Comparison of ENCODE assay signal across 22 mouse cellular contexts in genomic region chr6:101948950-101949349, GRCm38 (mm10).
DNase-seq lines count a peak whose midpoint lies in the region; ATAC-seq lines count a peak whose summit lies in the region.
"Had no signal": no experiment of that assay in that cellular context is flagged by ENCODE, and none has a peak within 500 bp of the region (broad histone marks: within the 10 kb centered on the region; RNA-seq: fewer than 3 reads in every experiment).

No protein-coding gene starts in this region.

- H3K27ac ChIP-seq in midbrain, embryonic 11.5 days (ENCODE audit: low read depth, low read length), result no peak overlapping the region
- H3K27ac ChIP-seq in midbrain, embryonic 13.5 days, result no peak overlapping the region
- H3K27ac ChIP-seq: forebrain, embryonic 10.5 days; forebrain, embryonic 13.5 days; heart, embryonic 15.5 days; hindbrain, embryonic 10.5 days; hindbrain, embryonic 13.5 days; intestine, embryonic 15.5 days had no signal

- no peaks in the 10 kb centered on the region for H3K27me3 ChIP-seq in midbrain, embryonic 11.5 days (ENCODE audit: control insufficient read depth, insufficient read depth, low read length)
- no peaks in the 10 kb centered on the region for H3K27me3 ChIP-seq in midbrain, embryonic 13.5 days
- H3K27me3 ChIP-seq: forebrain, embryonic 13.5 days; heart, embryonic 12.5 days; heart, embryonic 15.5 days; hindbrain, embryonic 13.5 days; intestine, embryonic 15.5 days; Patski had no signal

- no peaks in the 10 kb centered on the region for H3K36me3 ChIP-seq in midbrain, embryonic 11.5 days (ENCODE audit: control insufficient read depth, insufficient read depth, low read length)
- no peaks in the 10 kb centered on the region for H3K36me3 ChIP-seq in midbrain, embryonic 13.5 days
- H3K36me3 ChIP-seq: forebrain, embryonic 10.5 days; heart, embryonic 12.5 days; heart, embryonic 15.5 days; hindbrain, embryonic 10.5 days; hindbrain, embryonic 13.5 days; intestine, embryonic 15.5 days had no signal

- ATAC-seq in midbrain, embryonic 11.5 days (ENCODE audit: low FRiP score), result no peak
- ATAC-seq in midbrain, embryonic 13.5 days, result no peak
- ATAC-seq: forebrain, embryonic 13.5 days; forebrain, embryonic 16.5 days; hindbrain, embryonic 16.5 days; intestine, embryonic 15.5 days; Patski had no signal

- H3K4me2 ChIP-seq in midbrain, embryonic 11.5 days, result no peak overlapping the region
- no peak overlapping the region for H3K4me2 ChIP-seq in midbrain, embryonic 13.5 days (replicated peaks)
- H3K4me2 ChIP-seq: forebrain, embryonic 13.5 days; heart, embryonic 12.5 days; heart, embryonic 15.5 days; hindbrain, embryonic 13.5 days; intestine, embryonic 15.5 days had no signal

- DNase-seq in adrenal gland, adult 2 months, result peak; percentile 29
- DNase-seq in adrenal gland, postnatal 10 days, result no peak
- peak; percentile 3 to 21 for DNase-seq in adrenal gland, postnatal 36 days
- DNase-seq in adrenal gland, postnatal 25 days, result no peak
- peak; percentile 12 for DNase-seq in midbrain, embryonic 11.5 days (ENCODE audit: low spot score, missing footprints)
- DNase-seq: cerebellum, adult 11-12 months; cerebellum, adult 8-10 months; cerebellum, postnatal 14 days; gastrocnemius, postnatal 25 days; heart, postnatal 36 days; kidney, adult 11 months had no signal

- H3K4me1 ChIP-seq in midbrain, embryonic 11.5 days (ENCODE audit: control insufficient read depth, insufficient read depth, low read length), result no peaks in the 10 kb centered on the region
- no peaks in the 10 kb centered on the region for H3K4me1 ChIP-seq in midbrain, embryonic 13.5 days (replicated peaks)
- H3K4me1 ChIP-seq: forebrain, embryonic 10.5 days; forebrain, embryonic 13.5 days; heart, embryonic 15.5 days; hindbrain, embryonic 10.5 days; hindbrain, embryonic 13.5 days; intestine, embryonic 15.5 days had no signal

- H3K9me3 ChIP-seq in midbrain, embryonic 11.5 days (ENCODE audit: control insufficient read depth, low read length), result no peaks in the 10 kb centered on the region
- H3K9me3 ChIP-seq in midbrain, embryonic 13.5 days, result no peaks in the 10 kb centered on the region
- H3K9me3 ChIP-seq: forebrain, embryonic 10.5 days; heart, embryonic 12.5 days; heart, embryonic 15.5 days; hindbrain, embryonic 10.5 days; hindbrain, embryonic 13.5 days; intestine, embryonic 15.5 days had no signal

- no peak overlapping the region for H3K9ac ChIP-seq in midbrain, embryonic 11.5 days (ENCODE audit: low read length)
- H3K9ac ChIP-seq in midbrain, embryonic 13.5 days (replicated peaks), result no peak overlapping the region
- H3K9ac ChIP-seq: forebrain, embryonic 13.5 days; heart, embryonic 12.5 days; heart, embryonic 15.5 days; hindbrain, embryonic 13.5 days; intestine, embryonic 15.5 days had no signal

- H3K4me3 ChIP-seq in midbrain, embryonic 11.5 days (ENCODE audit: low read depth, low read length), result no peak overlapping the region
- no peak overlapping the region for H3K4me3 ChIP-seq in midbrain, embryonic 13.5 days (replicated peaks)
- H3K4me3 ChIP-seq: forebrain, embryonic 10.5 days; forebrain, embryonic 13.5 days; heart, embryonic 12.5 days; heart, embryonic 15.5 days; hindbrain, embryonic 10.5 days; hindbrain, embryonic 13.5 days; intestine, embryonic 15.5 days had no signal

- 90% methylated on average over 2 of the region's 2 CpGs for WGBS in midbrain, embryonic 11.5 days
- WGBS in midbrain, embryonic 13.5 days, result 90% methylated on average over 2 of the region's 2 CpGs

Comparison
In these comparisons a context has a peak if more than half of its experiments do, and no peak if none do; other contexts are left out.
1. DNase-seq: peak in adrenal gland, adult 2 months (single experiment), adrenal gland, postnatal 36 days (2 of 2) and midbrain, embryonic 11.5 days (single experiment); none in adrenal gland, postnatal 10 days (single experiment) and adrenal gland, postnatal 25 days (single experiment).